9 mouse cellular contexts compared by ENCODE assay signal in the genomic region with DNA sequence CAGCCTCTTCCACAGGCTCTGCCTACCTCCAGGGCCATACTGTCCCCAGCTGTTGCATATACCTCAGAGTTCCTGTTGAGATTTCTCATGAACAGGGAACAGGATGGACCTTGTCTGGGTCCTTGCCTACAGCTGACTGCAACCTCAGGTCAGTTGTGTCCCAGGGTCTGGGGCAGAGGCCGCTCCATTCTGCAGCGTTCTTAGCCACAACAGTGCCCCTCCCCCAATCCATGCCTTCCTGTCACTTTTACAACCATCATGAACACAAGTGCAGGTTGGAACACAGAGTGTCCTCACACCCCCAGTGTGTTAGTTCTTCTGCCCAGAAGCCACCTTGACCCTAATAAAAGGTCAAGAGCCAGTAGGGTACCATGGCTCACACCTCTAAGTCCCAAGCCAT. TPM values are rescaled to one million over a fixed set of nuclear protein-coding genes. Genes with fewer than 3 reads are reported as not detected.
DNase-seq lines count a peak whose midpoint lies in the region; ATAC-seq and TF ChIP-seq lines count a peak whose summit lies in the region.
"Had no signal": no experiment of that assay in that cellular context is flagged by ENCODE, and none has a peak within 500 bp of the region (broad histone marks: within the 10 kb centered on the region; RNA-seq: fewer than 3 reads in every experiment).

No protein-coding gene starts in this region.

- DNase-seq in heart, adult 9 months (ENCODE audit: low spot score in 2 of 2) = no peak
- DNase-seq in lung, embryonic 14.5 days = no peak
- no peak for DNase-seq in lung, postnatal 14 days
- no peak for DNase-seq in Muller cell, postnatal 12 days (ENCODE audit: inconsistent ontology term)
- DNase-seq: thymus, postnatal 25 days had no signal

- H3K4me1 ChIP-seq in heart, embryonic 12.5 days (replicated peaks) = peaks cover 35% of the 10 kb centered on the region
- peaks cover 14% of the 10 kb centered on the region; the same call in 1 of the 2 replicates for H3K4me1 ChIP-seq in lung, embryonic 14.5 days (ENCODE audit: insufficient read depth)
- H3K4me1 ChIP-seq in embryonic facial prominence, embryonic 12.5 days = peaks cover 27% of the 10 kb centered on the region
- peaks cover 32% of the 10 kb centered on the region for H3K4me1 ChIP-seq in limb, embryonic 13.5 days

- 30% methylated on average over 2 of the region's 2 CpGs for WGBS in heart, embryonic 12.5 days
- WGBS in lung, embryonic 14.5 days = 28% methylated on average over 2 of the region's 2 CpGs
- 18% methylated on average over 2 of the region's 2 CpGs for WGBS in embryonic facial prominence, embryonic 12.5 days
- WGBS in limb, embryonic 13.5 days = 23% methylated on average over 2 of the region's 2 CpGs

- H3K4me3 ChIP-seq in heart, embryonic 12.5 days = 0 out of 2 replicates have a peak overlapping the region, but pooled peaks have one; percentile 94
- H3K4me3 ChIP-seq in lung, embryonic 14.5 days (ENCODE audit: low read depth, low read length) = peak overlapping the region; percentile 95; the same call in 1 of the 2 replicates
- no peak overlapping the region for H3K4me3 ChIP-seq in embryonic facial prominence, embryonic 12.5 days
- peak overlapping the region; percentile 97; the same call in 1 of the 2 replicates for H3K4me3 ChIP-seq in limb, embryonic 13.5 days

- peak overlapping the region; percentile 95; the same call in 1 of the 2 replicates for H3K4me2 ChIP-seq in heart, embryonic 12.5 days
- peak overlapping the region; percentile 77; the same call in 1 of the 2 replicates for H3K4me2 ChIP-seq in lung, embryonic 14.5 days
- peak overlapping the region; percentile 71; the same call in 1 of the 2 replicates for H3K4me2 ChIP-seq in embryonic facial prominence, embryonic 12.5 days (replicated peaks)
- peak overlapping the region; percentile 95; the same call in 1 of the 2 replicates for H3K4me2 ChIP-seq in limb, embryonic 13.5 days (replicated peaks)

- TF ChIP-seq CTCF in lung, embryonic 14.5 days (IDR thresholded peaks at IDR 0.05; ENCODE audit: low read depth) = no peak

- no peaks in the 10 kb centered on the region for H3K27me3 ChIP-seq in heart, embryonic 12.5 days (replicated peaks)
- H3K27me3 ChIP-seq in lung, embryonic 14.5 days (ENCODE audit: insufficient read depth, low read length) = no peaks in the 10 kb centered on the region
- H3K27me3 ChIP-seq in embryonic facial prominence, embryonic 12.5 days = no peaks in the 10 kb centered on the region
- H3K27me3 ChIP-seq in limb, embryonic 13.5 days = no peaks in the 10 kb centered on the region

- H3K27ac ChIP-seq in heart, embryonic 12.5 days (ENCODE audit: poor library complexity, severe bottlenecking) = no peak overlapping the region
- H3K27ac ChIP-seq in lung, embryonic 14.5 days (ENCODE audit: low read depth) = no peak overlapping the region
- no peak overlapping the region for H3K27ac ChIP-seq in embryonic facial prominence, embryonic 12.5 days
- no peak overlapping the region for H3K27ac ChIP-seq in limb, embryonic 13.5 days

- peaks cover 49% of the 10 kb centered on the region for H3K36me3 ChIP-seq in heart, embryonic 12.5 days
- peaks cover 51% of the 10 kb centered on the region for H3K36me3 ChIP-seq in lung, embryonic 14.5 days (ENCODE audit: insufficient read depth)
- peaks cover 54% of the 10 kb centered on the region for H3K36me3 ChIP-seq in embryonic facial prominence, embryonic 12.5 days
- peaks cover 52% of the 10 kb centered on the region for H3K36me3 ChIP-seq in limb, embryonic 13.5 days

- no peak for ATAC-seq in heart, embryonic 12.5 days (ENCODE audit: insufficient number of reproducible peaks, low FRiP score)
- no peak for ATAC-seq in lung, embryonic 14.5 days (ENCODE audit: insufficient read depth)
- no peak for ATAC-seq in embryonic facial prominence, embryonic 12.5 days (ENCODE audit: insufficient number of reproducible peaks, insufficient read depth, low FRiP score, low TSS enrichment)
- ATAC-seq in limb, embryonic 13.5 days (ENCODE audit: low FRiP score, low read depth) = no peak
- no peak for ATAC-seq in erythroid progenitor cell, adult 5-6 weeks (replicated peaks; ENCODE audit: low FRiP score, poor library complexity, severe bottlenecking)

- H3K9ac ChIP-seq in heart, embryonic 12.5 days = peak overlapping the region; percentile 77; the same call in 1 of the 2 replicates
- H3K9ac ChIP-seq in lung, embryonic 14.5 days = peak overlapping the region; percentile 58; the same call in 1 of the 2 replicates
- no peak overlapping the region for H3K9ac ChIP-seq in embryonic facial prominence, embryonic 12.5 days
- H3K9ac ChIP-seq in limb, embryonic 13.5 days = peak overlapping the region; percentile 78; the same call in 1 of the 2 replicates

- no peaks in the 10 kb centered on the region for H3K9me3 ChIP-seq in heart, embryonic 12.5 days (replicated peaks)
- H3K9me3 ChIP-seq in lung, embryonic 14.5 days (ENCODE audit: low read depth, low read length) = no peaks in the 10 kb centered on the region
- no peaks in the 10 kb centered on the region for H3K9me3 ChIP-seq in embryonic facial prominence, embryonic 12.5 days
- no peaks in the 10 kb centered on the region for H3K9me3 ChIP-seq in limb, embryonic 13.5 days

RNA-seq across cellular contexts. Expression of a gene that starts 1.3 kb away (rescaled TPM):
- 6.1 and 6.2 TPM in 2 replicates for polyA plus RNA-seq in heart, embryonic 12.5 days (2016; fragmentation: Nextera tagmentation; extraction: Ambion mirVana)
- 7.4 and 8.6 TPM in 2 replicates for polyA plus RNA-seq in lung, embryonic 14.5 days (2014; fragmentation: Nextera tagmentation; extraction: Ambion mirVana)
- 13.1 and 14.9 TPM in 2 replicates for polyA plus RNA-seq in embryonic facial prominence, embryonic 12.5 days (2016; fragmentation: Nextera tagmentation; extraction: Ambion mirVana)
- polyA plus RNA-seq in limb, embryonic 13.5 days (2015; fragmentation: Nextera tagmentation; extraction: Ambion mirVana) = 9.2 and 9.5 TPM in 2 replicates
- total RNA-seq in erythroid progenitor cell, adult 5-6 weeks (2015; ENCODE audit: low replicate concordance) = 1.4 TPM in 1 of 2 replicates, not detected in the other
- total RNA-seq in erythroid progenitor cell, adult 5-6 weeks (2017; ENCODE audit: low replicate concordance) = 6.7 TPM in 1 of 2 replicates, not detected in the other

RNA-seq across cellular contexts. Expression of a gene that starts 10.6 kb away (rescaled TPM):
- polyA plus RNA-seq in heart, embryonic 12.5 days (2016; fragmentation: Nextera tagmentation; extraction: Ambion mirVana) = 176 and 181 TPM in 2 replicates
- 224 and 268 TPM in 2 replicates for polyA plus RNA-seq in lung, embryonic 14.5 days (2014; fragmentation: Nextera tagmentation; extraction: Ambion mirVana)
- 332 and 349 TPM in 2 replicates for polyA plus RNA-seq in embryonic facial prominence, embryonic 12.5 days (2016; fragmentation: Nextera tagmentation; extraction: Ambion mirVana)
- polyA plus RNA-seq in limb, embryonic 13.5 days (2015; fragmentation: Nextera tagmentation; extraction: Ambion mirVana) = 276 and 288 TPM in 2 replicates
- total RNA-seq in erythroid progenitor cell, adult 5-6 weeks (2015; ENCODE audit: low replicate concordance) = 33.5 TPM in 2 replicates
- 39.7 and 45.8 TPM in 2 replicates for total RNA-seq in erythroid progenitor cell, adult 5-6 weeks (2017; ENCODE audit: low replicate concordance)

RNA-seq across cellular contexts. Expression of a gene that starts 17.9 kb away (rescaled TPM):
- 951 and 1,026 TPM in 2 replicates for polyA plus RNA-seq in heart, embryonic 12.5 days (2016; fragmentation: Nextera tagmentation; extraction: Ambion mirVana)
- 663 and 669 TPM in 2 replicates for polyA plus RNA-seq in lung, embryonic 14.5 days (2014; fragmentation: Nextera tagmentation; extraction: Ambion mirVana)
- polyA plus RNA-seq in embryonic facial prominence, embryonic 12.5 days (2016; fragmentation: Nextera tagmentation; extraction: Ambion mirVana) = 403 and 464 TPM in 2 replicates
- polyA plus RNA-seq in limb, embryonic 13.5 days (2015; fragmentation: Nextera tagmentation; extraction: Ambion mirVana) = 443 and 459 TPM in 2 replicates
- total RNA-seq in erythroid progenitor cell, adult 5-6 weeks (2015; ENCODE audit: low replicate concordance) = 65.8 and 80.0 TPM in 2 replicates
- total RNA-seq in erythroid progenitor cell, adult 5-6 weeks (2017; ENCODE audit: low replicate concordance) = 67.9 and 87.3 TPM in 2 replicates

RNA-seq across cellular contexts. Expression of a gene that starts 32.5 kb away (rescaled TPM):
- polyA plus RNA-seq in heart, embryonic 12.5 days (2016; fragmentation: Nextera tagmentation; extraction: Ambion mirVana) = not detected in 2 replicates
- 0.61 and 0.77 TPM in 2 replicates for polyA plus RNA-seq in lung, embryonic 14.5 days (2014; fragmentation: Nextera tagmentation; extraction: Ambion mirVana)
- 0.87 and 1.2 TPM in 2 replicates for polyA plus RNA-seq in embryonic facial prominence, embryonic 12.5 days (2016; fragmentation: Nextera tagmentation; extraction: Ambion mirVana)
- polyA plus RNA-seq in limb, embryonic 13.5 days (2015; fragmentation: Nextera tagmentation; extraction: Ambion mirVana) = 1.2 and 2.2 TPM in 2 replicates
- not detected in 2 replicates for total RNA-seq in erythroid progenitor cell, adult 5-6 weeks (2015; ENCODE audit: low replicate concordance)
- not detected in 2 replicates for total RNA-seq in erythroid progenitor cell, adult 5-6 weeks (2017; ENCODE audit: low replicate concordance)

RNA-seq across cellular contexts. Expression of a gene that starts 40.5 kb away (rescaled TPM):
- polyA plus RNA-seq in heart, embryonic 12.5 days (2016; fragmentation: Nextera tagmentation; extraction: Ambion mirVana) = 5.3 and 6.7 TPM in 2 replicates
- polyA plus RNA-seq in lung, embryonic 14.5 days (2014; fragmentation: Nextera tagmentation; extraction: Ambion mirVana) = 0.68 and 1.2 TPM in 2 replicates
- polyA plus RNA-seq in embryonic facial prominence, embryonic 12.5 days (2016; fragmentation: Nextera tagmentation; extraction: Ambion mirVana) = 1.0 and 2.2 TPM in 2 replicates
- 2.0 and 2.4 TPM in 2 replicates for polyA plus RNA-seq in limb, embryonic 13.5 days (2015; fragmentation: Nextera tagmentation; extraction: Ambion mirVana)
- 0.84 TPM in 1 of 2 replicates, not detected in the other for total RNA-seq in erythroid progenitor cell, adult 5-6 weeks (2015; ENCODE audit: low replicate concordance)
- total RNA-seq in erythroid progenitor cell, adult 5-6 weeks (2017; ENCODE audit: low replicate concordance) = 0.13 and 30.2 TPM in 2 replicates
